Mouse (Mus musculus) bone marrow, adult 2 months (tissue): ENCODE measurements at regions not wholly inside any gene's neighbourhood (a gene's known extent, or its start where the extent isn't known, plus 50 kb on each side); places are given as distances from the start of the nearest gene placed in this dataset.

Experiments used
- CTCF ChIP-seq: fragments of 200-500 bp; IDR thresholded peaks from 2 replicates; pipeline ENCODE4 v1.5.1; 2011; ENCODE audit warnings: low read length, control low read depth; ENCODE audit not compliant: control insufficient read depth, insufficient read depth
- POLR2A ChIP-seq: fragments of 200-500 bp; IDR thresholded peaks from 2 replicates; pipeline ENCODE4 v1.6.1; 2011; ENCODE audit warnings: low read depth, mild to moderate bottlenecking, control low read depth, low read length, borderline replicate concordance; ENCODE audit not compliant: control insufficient read depth

DNA sequence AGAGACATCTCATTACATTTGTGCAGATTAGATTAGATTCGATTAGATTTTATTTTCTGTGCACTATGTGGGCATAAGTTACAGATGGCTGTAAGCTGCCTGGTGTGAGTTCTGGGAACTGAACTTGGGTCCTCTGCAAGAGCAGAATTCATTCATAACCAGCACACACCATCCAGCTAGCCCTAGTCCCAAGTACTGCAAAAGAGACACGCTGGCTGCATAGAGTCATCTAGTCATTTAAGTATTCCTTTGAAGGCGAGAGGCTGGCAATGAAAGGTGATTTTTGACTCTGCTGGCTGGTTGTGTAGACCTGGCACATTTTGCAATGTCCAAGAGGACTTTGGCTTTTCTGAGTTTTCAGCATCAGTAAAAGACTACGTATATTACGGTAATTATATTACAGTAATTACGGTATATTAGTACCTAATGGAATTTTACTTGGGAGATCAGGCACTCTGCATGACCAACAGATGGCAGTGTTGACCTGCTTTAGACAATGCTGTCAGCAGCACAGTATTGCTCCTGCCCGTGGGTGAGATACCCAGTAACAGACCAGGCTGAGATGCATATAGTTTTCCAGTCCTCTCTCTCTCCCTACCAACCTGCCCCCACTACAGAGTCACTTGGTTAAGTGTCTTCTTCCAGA is 67.9 kb downstream of the Gpr6 start:
- no peak for TF ChIP-seq POLR2A
- TF ChIP-seq CTCF = peak; percentile 60
